Mouse (Mus musculus) embryonic fibroblast, embryonic 13.5 days (primary cell): Measurements from ENCODE around the gene C2cd3. TPM values are rescaled to one million over a fixed set of nuclear protein-coding genes. Genes with fewer than 3 reads are reported as not detected.
A peak's percentile ranks its signal among the peaks of the same experiment; 100 is the strongest.

Source experiments
- H3K27ac ChIP-seq: 2 replicates; pipeline ENCODE4 v1.5.1; 2012; ENCODE audit warnings: low read length, control low read depth, inconsistent platforms; ENCODE audit not compliant: insufficient read depth
- H3K4me1 ChIP-seq: 2 replicates; pipeline ENCODE4 v1.6.1; 2011; ENCODE audit warnings: low read length; ENCODE audit not compliant: control insufficient read depth, insufficient read depth
- H3K4me3 ChIP-seq: 2 replicates; pipeline ENCODE4 v1.5.1; 2011; ENCODE audit warnings: mild to moderate bottlenecking, control low read depth, low read length; ENCODE audit not compliant: insufficient read depth
- CTCF ChIP-seq: IDR thresholded peaks from 2 replicates; pipeline ENCODE4 v1.5.1; 2011; ENCODE audit warnings: mild to moderate bottlenecking, control low read depth, low read length, moderate library complexity, borderline replicate concordance; ENCODE audit not compliant: insufficient read depth
- POLR2A ChIP-seq: IDR thresholded peaks from 2 replicates; pipeline ENCODE4 v1.6.1; 2011; ENCODE audit warnings: low read depth, mild to moderate bottlenecking, control low read depth, low read length, moderate library complexity
- polyA plus RNA-seq: library from polyadenylated mRNA; stranded (reverse); fragments of >200 nt; gene quantifications from 2 replicates; pipeline ENCODE4 v1.2.4, GENCODE M21; 2011; ENCODE audit warnings: low read depth; ENCODE audit not compliant: missing spikeins, insufficient read length

Gene C2cd3
- polyA plus RNA-seq, 1 experiment: 24.4 TPM

DNA sequence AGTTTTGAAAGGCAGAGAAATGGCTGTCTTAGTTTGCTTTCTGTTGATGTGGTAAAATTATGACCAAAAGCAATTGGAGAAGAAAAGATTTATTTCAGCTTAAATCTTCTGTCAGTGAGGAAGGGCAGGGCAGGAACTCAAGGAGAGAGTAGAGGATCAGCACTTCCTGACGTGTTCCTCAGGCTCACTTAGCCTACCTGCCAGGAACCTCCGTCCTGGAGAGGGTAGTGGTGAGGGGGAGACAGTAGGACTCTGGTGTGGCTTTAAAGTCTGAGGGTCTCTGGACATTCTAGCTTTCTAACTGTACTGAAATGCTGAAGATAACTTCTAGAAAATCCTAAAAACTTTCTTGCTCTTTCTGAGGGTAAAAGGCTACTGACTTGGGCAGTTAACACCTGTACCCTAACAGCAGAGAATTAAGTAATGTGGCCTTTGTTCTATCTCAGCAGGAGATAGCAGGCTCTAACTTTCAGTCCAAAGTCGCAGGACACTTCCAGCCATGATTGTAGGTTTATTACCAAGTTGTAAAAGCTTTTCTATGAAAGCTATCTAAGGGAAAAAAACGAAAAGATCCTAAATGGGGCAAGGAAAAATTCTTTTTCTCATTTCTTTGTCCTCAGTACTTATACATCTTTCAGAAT is 29.0 kb downstream of the C2cd3 start:
- TF ChIP-seq CTCF: no peak
- no peak for TF ChIP-seq POLR2A
- Histone ChIP-seq H3K4me3 (no peak overlapping the region), H3K27ac (no peak overlapping the region)

GRCm38 (mm10) chr7:100402715-100403114 is 30.7 kb downstream of the C2cd3 start:
- Histone ChIP-seq H3K27ac (no peak overlapping the region), H3K4me3 (no peak overlapping the region), H3K4me1 (no peaks in the 10 kb centered on the region)
- no peak for TF ChIP-seq CTCF
- no peak for TF ChIP-seq POLR2A

More for the DNA sequence above, 29.0 kb downstream of the C2cd3 start:
- no peaks in the 10 kb centered on the region for H3K4me1 ChIP-seq

- no peak for TF ChIP-seq CTCF
- no peak for TF ChIP-seq POLR2A
- no peaks in the 10 kb centered on the region for H3K4me1 ChIP-seq
These were observed 35.6 kb downstream of the C2cd3 start for GRCm38 (mm10) chr7:100407677-100408076.

GRCm38 (mm10) chr7:100408684-100409083 is 36.7 kb downstream of the C2cd3 start:
- Histone ChIP-seq H3K4me1 (no peaks in the 10 kb centered on the region), H3K27ac (no peak overlapping the region), H3K4me3 (no peak overlapping the region)
- no peak for TF ChIP-seq CTCF
- no peak for TF ChIP-seq POLR2A

More at GRCm38 (mm10) chr7:100407677-100408076, 35.6 kb downstream of the C2cd3 start:
- no peak overlapping the region for H3K27ac ChIP-seq
- no peak overlapping the region for H3K4me3 ChIP-seq

GRCm38 (mm10) chr7:100425795-100426194 is 53.8 kb downstream of the C2cd3 start:
- no peak overlapping the region for H3K4me3 ChIP-seq
- TF ChIP-seq CTCF (no peak), POLR2A (no peak)
- no peak overlapping the region for H3K27ac ChIP-seq
- H3K4me1 ChIP-seq: no peaks in the 10 kb centered on the region

GRCm38 (mm10) chr7:100429102-100429501 is 57.1 kb downstream of the C2cd3 start:
- Histone ChIP-seq H3K4me1 (no peaks in the 10 kb centered on the region), H3K27ac (no peak overlapping the region), H3K4me3 (no peak overlapping the region)
- TF ChIP-seq POLR2A (no peak), CTCF (peak; percentile 37; the same call in 1 of the 2 replicates)

- H3K27ac ChIP-seq: no peak overlapping the region
- no peak for TF ChIP-seq CTCF
- TF ChIP-seq POLR2A: no peak
- no peaks in the 10 kb centered on the region for H3K4me1 ChIP-seq
- no peak overlapping the region for H3K4me3 ChIP-seq
These were observed 57.9 kb downstream of the C2cd3 start for GRCm38 (mm10) chr7:100429911-100430310.

DNA sequence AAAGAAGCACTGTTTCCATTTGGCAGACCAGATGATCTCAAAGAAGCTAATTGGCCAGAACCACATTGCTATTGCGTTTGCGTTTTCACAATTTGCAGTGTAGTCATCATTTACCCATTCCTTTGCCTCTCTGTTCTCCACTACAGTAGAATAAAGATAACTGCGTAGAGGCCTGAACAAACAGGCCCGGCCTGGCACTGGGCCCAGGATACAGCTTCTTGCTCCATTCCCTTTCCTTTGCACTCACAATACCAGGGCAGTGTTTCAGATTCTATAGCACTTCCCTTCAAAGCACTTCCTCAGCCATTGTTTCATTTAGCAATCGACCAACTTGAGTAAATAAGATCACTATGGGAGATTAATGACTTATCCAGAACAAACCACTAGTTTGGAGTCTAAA is 59.1 kb downstream of the C2cd3 start:
- TF ChIP-seq CTCF: no peak
- no peak for TF ChIP-seq POLR2A
- Histone ChIP-seq H3K4me1 (no peaks in the 10 kb centered on the region), H3K4me3 (no peak overlapping the region), H3K27ac (no peak overlapping the region)

- Histone ChIP-seq H3K27ac (no peak overlapping the region), H3K4me1 (no peaks in the 10 kb centered on the region), H3K4me3 (no peak overlapping the region)
- TF ChIP-seq POLR2A (no peak), CTCF (no peak)
These were observed 61.3 kb downstream of the C2cd3 start for GRCm38 (mm10) chr7:100433295-100433694.

- H3K4me1 ChIP-seq: no peaks in the 10 kb centered on the region
- H3K27ac ChIP-seq: no peak overlapping the region
- H3K4me3 ChIP-seq: no peak overlapping the region
- TF ChIP-seq CTCF (no peak), POLR2A (no peak)
These were observed 71.7 kb downstream of the C2cd3 start for GRCm38 (mm10) chr7:100443728-100444127.

DNA sequence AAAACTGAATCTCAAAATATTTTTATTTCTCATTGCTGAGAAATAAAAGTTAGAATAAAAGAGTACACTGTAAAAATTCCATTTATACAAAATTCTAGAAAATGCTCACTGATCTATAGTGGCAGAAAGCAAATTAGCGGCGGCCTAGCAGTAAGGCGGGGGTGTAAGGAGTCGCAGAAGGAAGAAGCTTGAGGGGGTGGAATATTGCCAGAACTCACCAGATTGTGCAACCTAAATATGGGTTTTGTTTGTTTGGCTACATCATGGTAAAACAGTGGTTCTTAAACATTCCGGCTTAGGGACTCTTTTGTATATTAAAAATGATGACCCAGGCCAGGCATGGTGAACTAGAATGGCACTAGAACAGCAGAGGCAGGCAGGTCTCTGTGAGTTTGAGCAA is 74.2 kb downstream of the C2cd3 start:
- no peak for TF ChIP-seq POLR2A
- no peak for TF ChIP-seq CTCF
- no peaks in the 10 kb centered on the region for H3K4me1 ChIP-seq
- no peak overlapping the region for H3K27ac ChIP-seq
- H3K4me3 ChIP-seq: no peak overlapping the region

DNA sequence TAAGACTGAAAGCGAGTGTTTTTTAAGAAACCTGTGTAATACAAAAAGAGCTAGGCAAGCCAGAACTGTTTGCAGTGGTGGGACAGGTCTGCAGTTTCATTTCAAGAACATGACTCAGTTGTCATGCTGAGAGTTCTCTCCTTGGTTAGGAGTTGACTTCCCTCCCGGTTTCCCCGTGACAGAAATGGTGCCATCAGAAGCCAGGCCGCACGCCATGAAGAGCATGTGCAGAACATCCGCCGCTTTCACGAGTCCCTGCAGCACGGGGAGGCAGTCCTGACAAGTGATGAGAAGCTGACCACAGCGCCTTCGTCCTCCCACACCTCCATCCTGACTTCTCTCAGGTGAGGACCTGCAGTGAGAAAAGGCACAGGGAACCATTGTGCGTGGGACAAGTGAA is 76.5 kb downstream of the C2cd3 start:
- H3K27ac ChIP-seq: no peak overlapping the region
- no peak for TF ChIP-seq POLR2A
- no peak for TF ChIP-seq CTCF

More for the DNA sequence above, 76.5 kb downstream of the C2cd3 start:
- Histone ChIP-seq H3K4me3 (no peak overlapping the region), H3K4me1 (no peaks in the 10 kb centered on the region)
